Mouse (Mus musculus) liver, embryonic 11.5 days (tissue): ENCODE results near the gene Ppm1n. TPM values are rescaled to one million over a fixed set of nuclear protein-coding genes. Genes with fewer than 3 reads are reported as not detected.

Source experiments
- ATAC-seq: fragments of 200-750 bp; cut with Nextera tagmentation; replicated peaks from 2 replicates; pipeline ENCODE4 v1.8.0; 2017; ENCODE audit warnings: moderate number of reproducible peaks, mild to moderate bottlenecking, moderate TSS enrichment, moderate library complexity; ENCODE audit not compliant: low FRiP score
- DNase-seq: peaks from one replicate; pipeline ENCODE4 v3.0.0-alpha.2; 2017; ENCODE audit warnings: low spot score
- H3K27ac ChIP-seq: fragments of 300-500 bp; sonication (generic); 2 replicates; pipeline ENCODE4 v1.5.1; 2014; ENCODE audit warnings: mild to moderate bottlenecking, low read depth, low read length, control low read depth
- H3K27me3 ChIP-seq: fragments of 300-500 bp; sonication (generic); replicated peaks from 2 replicates; pipeline ENCODE4 v1.6.1; 2014; ENCODE audit warnings: low read length, mixed read lengths; ENCODE audit not compliant: control insufficient read depth, insufficient read depth
- H3K36me3 ChIP-seq: fragments of 300-500 bp; sonication (generic); 2 replicates; pipeline ENCODE4 v1.6.1; 2014; ENCODE audit warnings: mild to moderate bottlenecking, low read length, moderate library complexity, mixed read lengths; ENCODE audit not compliant: control insufficient read depth, insufficient read depth
- H3K4me1 ChIP-seq: fragments of 300-500 bp; sonication (generic); replicated peaks from 2 replicates; pipeline ENCODE4 v1.6.1; 2014; ENCODE audit warnings: low read length, mixed read lengths; ENCODE audit not compliant: control insufficient read depth, insufficient read depth
- H3K4me2 ChIP-seq: fragments of 300-500 bp; sonication (generic); 2 replicates; pipeline ENCODE4 v1.6.1; 2014; ENCODE audit warnings: mild to moderate bottlenecking, control low read depth, moderate library complexity
- H3K4me3 ChIP-seq: fragments of 300-500 bp; sonication (generic); 2 replicates; pipeline ENCODE4 v1.5.1; 2014; ENCODE audit warnings: low read depth, low read length, control low read depth
- H3K9ac ChIP-seq: fragments of 300-500 bp; sonication (generic); 2 replicates; pipeline ENCODE4 v1.6.1; 2014; ENCODE audit warnings: low read depth, low read length, control low read depth
- H3K9me3 ChIP-seq: fragments of 300-500 bp; sonication (generic); 2 replicates; pipeline ENCODE4 v1.6.1; 2016; ENCODE audit warnings: low read length, inconsistent platforms, mixed read lengths; ENCODE audit not compliant: control insufficient read depth
- WGBS: fragments of 180-500 bp; shearing (Covaris S2); extraction: QIAGEN DNeasy Blood & Tissue Kit; methylation state at CpG from one replicate; pipeline ENCODE4 v1.1.7; 2014; 5-methylcytosine and 5-hydroxymethylcytosine counted together
- polyA plus RNA-seq: library from polyadenylated mRNA; unstranded; fragments of >200 nt; fragmentation: Nextera tagmentation; extraction: Ambion mirVana; gene quantifications from 2 replicates; pipeline ENCODE4 v1.2.1, GENCODE M21; 2014

The Ppm1n gene
- polyA plus RNA-seq, 1 experiment from 2014 or later, result not detected

DNA sequence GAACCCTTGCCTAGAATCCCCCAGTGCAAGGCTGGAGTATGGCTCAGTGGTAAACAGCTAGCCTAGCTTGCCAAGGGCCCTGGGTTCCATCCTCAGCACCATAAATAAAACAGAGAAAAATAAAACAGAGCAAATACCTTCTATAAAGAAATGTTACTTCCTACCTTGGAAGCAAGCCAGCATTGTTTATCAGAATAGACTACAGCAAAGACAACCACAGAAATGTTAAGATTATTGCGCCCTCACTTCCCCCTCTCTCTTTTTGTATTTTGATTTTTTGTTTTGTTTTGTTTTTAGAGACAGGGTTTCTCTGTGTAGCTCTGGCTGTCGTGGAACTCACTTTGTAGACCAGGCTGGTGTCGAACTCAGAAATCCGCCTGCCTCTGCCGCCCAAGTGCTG is 17.9 kb upstream of the Ppm1n start:
- peaks cover 16% of the 10 kb centered on the region for H3K27me3 ChIP-seq
- DNase-seq (no peak), ATAC-seq (no peak)
- H3K4me3 ChIP-seq, result no peak overlapping the region
- H3K9ac ChIP-seq, result no peak overlapping the region
- no peak overlapping the region for H3K4me2 ChIP-seq
- no peaks in the 10 kb centered on the region for H3K36me3 ChIP-seq
- WGBS, result 88% methylated on average over 5 of the region's 5 CpGs
- no peak overlapping the region for H3K27ac ChIP-seq
- H3K9me3 ChIP-seq, result no peaks in the 10 kb centered on the region
- peaks cover 6% of the 10 kb centered on the region for H3K4me1 ChIP-seq

DNA sequence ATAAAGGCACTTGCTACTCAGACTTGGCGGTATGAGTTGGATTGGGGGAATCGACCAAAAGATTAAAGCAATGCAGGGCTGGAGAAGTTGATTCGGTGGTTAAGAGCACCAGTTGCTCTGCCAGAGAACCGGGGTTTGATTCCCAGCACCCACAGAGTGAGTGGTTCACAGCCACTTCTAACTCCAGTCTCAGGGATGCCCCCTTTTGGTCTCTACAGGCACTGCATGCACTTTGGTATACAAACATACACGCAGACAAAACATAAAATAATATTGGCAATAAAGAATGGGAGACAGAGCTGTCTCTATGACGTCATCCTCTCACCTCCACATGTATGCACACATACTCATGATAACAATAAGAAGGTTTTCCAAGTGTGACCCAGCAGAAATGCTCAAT is 17.2 kb upstream of the Ppm1n start:
- no peak overlapping the region for H3K4me3 ChIP-seq
- ATAC-seq (no peak), DNase-seq (no peak)
- H3K36me3 ChIP-seq, result no peaks in the 10 kb centered on the region
- peaks cover 8% of the 10 kb centered on the region for H3K27me3 ChIP-seq
- no peaks in the 10 kb centered on the region for H3K9me3 ChIP-seq
- no peak overlapping the region for H3K27ac ChIP-seq
- WGBS, result 81% methylated on average over 6 of the region's 6 CpGs
- H3K4me2 ChIP-seq, result no peak overlapping the region
- peaks cover 10% of the 10 kb centered on the region for H3K4me1 ChIP-seq
- H3K9ac ChIP-seq, result no peak overlapping the region

DNA sequence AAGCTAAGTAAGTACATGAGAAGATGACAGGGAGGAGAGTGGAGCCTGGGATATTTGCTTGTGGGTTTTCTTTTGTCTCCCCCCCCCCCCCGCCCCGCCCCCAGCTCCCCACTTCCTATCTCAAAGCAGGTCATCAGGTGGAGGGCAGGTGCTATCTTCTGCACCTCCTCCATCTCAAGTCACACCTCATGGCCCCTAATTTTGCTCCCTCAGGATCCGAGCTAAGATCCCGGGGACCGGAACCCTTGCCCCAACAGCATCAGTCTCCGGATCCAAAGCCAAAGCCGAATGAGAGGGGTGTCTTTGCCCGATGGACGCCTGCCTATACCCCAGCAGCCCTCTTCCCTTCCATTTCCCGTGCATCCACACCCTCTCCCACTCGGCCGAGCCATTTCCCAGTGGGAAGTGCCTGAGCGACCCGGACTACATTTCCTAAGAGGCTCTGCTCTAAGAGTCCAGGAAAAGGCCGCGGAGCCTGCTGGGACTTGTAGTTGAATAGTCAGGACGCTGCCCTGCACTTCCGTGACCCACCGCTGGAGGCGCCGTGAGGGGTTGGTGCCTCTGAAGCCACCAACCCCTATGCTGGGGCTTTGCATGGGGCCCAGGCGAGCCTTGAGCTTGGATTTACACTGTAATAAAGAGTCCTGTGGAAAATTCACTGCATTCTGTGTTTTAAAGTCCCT is 15.8 kb upstream of the Ppm1n start:
- no peaks in the 10 kb centered on the region for H3K36me3 ChIP-seq
- H3K4me3 ChIP-seq, result peak overlapping the region; percentile 44
- H3K9me3 ChIP-seq, result no peaks in the 10 kb centered on the region
- peaks cover 20% of the 10 kb centered on the region for H3K4me1 ChIP-seq
- 15% methylated on average over 21 of the region's 22 CpGs for WGBS
- H3K27me3 ChIP-seq, result no peaks in the 10 kb centered on the region
- peak overlapping the region; percentile 62 for H3K4me2 ChIP-seq
- DNase-seq, result peak; percentile 92
- peak overlapping the region; percentile 50; the same call in 1 of the 2 replicates for H3K9ac ChIP-seq
- no peak overlapping the region for H3K27ac ChIP-seq
- ATAC-seq, result peak; percentile 40

DNA sequence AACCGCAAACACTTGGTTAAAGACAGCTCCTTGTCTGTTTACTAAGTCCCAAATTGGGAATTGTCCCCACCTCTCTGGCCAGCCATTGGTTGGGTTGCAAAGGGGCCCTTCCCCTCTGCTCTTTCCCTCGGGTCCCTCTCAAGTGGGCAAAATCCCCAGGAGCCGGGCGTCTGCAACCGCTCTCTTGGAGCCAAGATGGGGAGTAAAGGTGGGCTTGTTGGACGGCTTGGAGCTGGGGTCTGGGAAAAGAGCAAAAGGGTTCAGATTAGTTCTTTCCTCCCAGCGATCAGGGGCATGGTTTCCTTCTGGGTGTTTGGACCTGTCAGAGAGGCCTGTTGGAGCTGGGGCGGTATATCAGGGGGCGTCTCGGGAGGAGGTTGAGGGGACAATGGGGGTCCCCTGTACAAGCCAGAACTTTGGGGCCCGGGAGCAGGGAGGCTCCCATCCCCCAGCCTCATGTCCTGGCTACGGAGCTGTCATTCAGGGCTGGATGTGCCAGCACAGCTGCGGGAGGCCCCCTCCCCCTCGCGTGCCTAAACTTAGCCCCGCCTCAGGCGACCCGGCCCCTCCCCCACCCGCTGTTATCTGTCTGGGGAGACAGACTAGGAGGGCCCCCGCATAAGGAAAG is 11.2 kb upstream of the Ppm1n start:
- H3K9ac ChIP-seq, result peak overlapping the region; percentile 67
- H3K9me3 ChIP-seq, result no peaks in the 10 kb centered on the region
- ATAC-seq (peak; percentile 85), DNase-seq (peak; percentile 78)
- peaks cover 18% of the 10 kb centered on the region for H3K4me1 ChIP-seq
- H3K4me2 ChIP-seq, result peak overlapping the region; percentile 95
- no peaks in the 10 kb centered on the region for H3K27me3 ChIP-seq
- no peaks in the 10 kb centered on the region for H3K36me3 ChIP-seq
- peak overlapping the region; percentile 79 for H3K27ac ChIP-seq
- 3% methylated on average over 20 of the region's 20 CpGs for whole genome bisulfite sequencing
- peak overlapping the region; percentile 62 for H3K4me3 ChIP-seq

DNA sequence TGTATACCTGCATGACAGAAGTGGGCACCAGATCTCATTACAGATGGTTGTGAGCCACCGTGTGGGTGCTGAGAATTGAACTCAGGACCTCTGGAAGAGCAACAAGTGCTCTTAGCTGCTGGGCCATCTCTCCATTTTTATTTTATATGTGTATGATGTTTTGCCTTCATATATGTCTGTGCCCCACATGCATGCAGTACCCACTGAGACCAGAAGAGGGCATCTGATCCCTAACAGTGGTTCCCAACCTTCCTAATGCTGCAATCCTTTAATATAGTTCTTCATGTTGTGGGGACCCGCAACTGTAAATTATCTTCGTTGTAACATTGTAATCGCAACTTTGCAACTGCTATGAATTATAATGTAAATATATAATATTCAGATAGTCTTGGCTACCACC is 4.9 kb upstream of the Ppm1n start:
- H3K4me2 ChIP-seq, result no peak overlapping the region
- H3K4me3 ChIP-seq, result no peak overlapping the region
- 17% methylated on average over 4 of the region's 4 CpGs for WGBS
- no peaks in the 10 kb centered on the region for H3K9me3 ChIP-seq
- H3K9ac ChIP-seq, result no peak overlapping the region
- H3K36me3 ChIP-seq, result no peaks in the 10 kb centered on the region
- DNase-seq (no peak), ATAC-seq (no peak)
- H3K27me3 ChIP-seq, result peaks cover 36% of the 10 kb centered on the region
- no peak overlapping the region for H3K27ac ChIP-seq
- H3K4me1 ChIP-seq, result peaks cover 9% of the 10 kb centered on the region

DNA sequence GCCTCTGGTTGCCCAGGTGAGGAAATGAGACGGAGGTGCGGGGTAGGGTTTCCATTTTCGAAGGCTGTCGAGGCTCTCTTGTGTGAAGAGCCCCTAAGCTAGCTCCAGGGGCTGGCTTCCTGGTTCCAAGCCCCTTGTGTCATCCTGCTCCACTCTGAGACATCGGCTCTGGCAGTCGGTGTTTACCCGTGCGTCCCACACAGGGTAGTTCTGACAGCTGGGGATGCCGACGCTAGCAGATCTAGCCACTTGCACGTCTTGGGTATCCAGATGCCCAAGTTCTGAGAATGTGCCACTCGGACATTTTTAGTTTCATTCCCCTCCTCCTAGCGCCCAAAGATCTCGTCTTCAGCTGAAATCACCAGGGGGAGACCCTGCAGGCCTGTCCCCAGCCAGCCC is 3.5 kb upstream of the Ppm1n start:
- Histone ChIP-seq H3K27me3 (peaks cover 50% of the 10 kb centered on the region), H3K4me1 (peaks cover 11% of the 10 kb centered on the region), H3K9ac (no peak overlapping the region), H3K27ac (no peak overlapping the region), H3K4me2 (peak overlapping the region; percentile 100), H3K9me3 (no peaks in the 10 kb centered on the region), H3K4me3 (peak overlapping the region; percentile 69), H3K36me3 (no peaks in the 10 kb centered on the region)
- ATAC-seq, result no peak
- no peak for DNase-seq
- 39% methylated on average over 14 of the region's 14 CpGs for WGBS

DNA sequence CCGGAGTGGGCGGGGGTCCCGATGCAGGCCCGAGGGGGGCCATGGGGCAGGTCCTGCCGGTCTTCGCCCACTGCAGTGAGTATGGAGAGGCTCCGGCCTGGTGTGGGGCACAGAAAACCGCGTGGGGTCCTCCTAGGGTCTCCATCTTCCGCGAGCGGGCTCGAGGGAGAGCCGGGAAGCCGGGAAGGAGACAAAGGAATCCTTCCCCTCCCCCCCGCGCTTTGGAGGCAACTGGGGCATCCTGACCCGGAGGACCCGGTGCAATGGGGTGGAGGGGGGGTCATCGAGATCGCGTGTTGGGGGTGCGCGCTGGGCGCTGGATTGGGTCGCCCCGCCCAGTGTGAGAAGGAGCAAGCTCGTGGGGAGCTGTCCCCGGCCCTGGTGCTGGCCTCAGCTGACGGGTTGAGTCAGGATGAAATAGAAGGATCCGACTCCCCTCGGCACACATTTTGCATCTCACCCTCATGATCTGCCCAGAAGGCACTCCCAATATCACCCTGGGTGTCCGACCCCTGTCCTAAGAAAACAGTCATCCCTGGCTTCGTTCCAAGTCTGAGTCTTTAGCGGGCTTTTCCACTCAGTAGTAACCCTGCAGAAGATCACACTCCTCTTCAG is 3.0 kb upstream of the Ppm1n start:
- DNase-seq, result peak; percentile 80
- 2% methylated on average over 35 of the region's 35 CpGs for WGBS
- H3K27me3 ChIP-seq, result peaks cover 55% of the 10 kb centered on the region

DNA sequence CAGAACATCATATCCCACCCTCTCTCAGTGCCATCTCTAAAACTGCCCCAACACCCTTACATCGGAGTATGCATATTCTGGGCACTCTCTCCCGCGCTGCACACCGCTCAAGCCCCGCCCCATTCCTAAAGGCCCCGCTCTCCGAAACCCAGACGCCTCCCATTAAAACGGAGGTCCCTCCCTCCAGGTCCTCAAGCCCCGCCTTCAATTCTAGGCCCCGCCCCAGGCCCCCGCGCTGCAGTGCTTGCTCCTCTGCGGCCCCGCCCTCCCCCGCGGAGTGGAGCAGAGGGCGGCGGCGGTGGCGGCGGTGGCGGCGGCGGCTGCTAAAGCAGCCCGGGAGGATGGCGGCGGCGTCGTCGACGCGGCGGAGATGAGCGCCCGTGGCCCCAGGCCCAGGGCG is 2.5 kb upstream of the Ppm1n start, which contains the start of gene Rtn2:
Rtn2 (plus strand) TSS at position 240 of the 400 bp plus-strand sequence.
- Histone ChIP-seq H3K9ac (peak within 1 kb of the TSS; percentile 59), H3K4me3 (peak within 1 kb of the TSS; percentile 69), H3K36me3 (no peaks in the 10 kb centered on the region), H3K4me2 (peak within 1 kb of the TSS; percentile 100), H3K27me3 (peaks cover 60% of the 10 kb centered on the region), H3K4me1 (peaks cover 11% of the 10 kb centered on the region), H3K9me3 (no peaks in the 10 kb centered on the region), H3K27ac (no peak within 1 kb of the TSS)
- peak; percentile 89 for ATAC-seq
- DNase-seq, result peak; percentile 88
- WGBS, result 0% methylated on average over 33 of the region's 37 CpGs

More for the DNA sequence above, 3.0 kb upstream of the Ppm1n start:
- Histone ChIP-seq H3K4me2 (peak overlapping the region; percentile 100), H3K9ac (peak overlapping the region; percentile 59), H3K36me3 (no peaks in the 10 kb centered on the region), H3K27ac (no peak overlapping the region), H3K9me3 (no peaks in the 10 kb centered on the region), H3K4me1 (peaks cover 11% of the 10 kb centered on the region), H3K4me3 (peak overlapping the region; percentile 69)
- peak; percentile 57 for ATAC-seq
